Mouse (Mus musculus) thymus, adult 2 months (tissue): ENCODE data around the gene Topbp1.

ENCODE experiments used
- CTCF ChIP-seq: fragments of 200-500 bp; IDR thresholded peaks from 2 replicates; pipeline ENCODE4 v1.5.1; 2012; ENCODE audit warnings: mild to moderate bottlenecking, control low read depth, low read length, moderate library complexity, borderline replicate concordance; ENCODE audit not compliant: control insufficient read depth, poor library complexity, insufficient read depth; ENCODE audit errors: extremely low read depth
- POLR2A ChIP-seq: fragments of 200-500 bp; IDR thresholded peaks from 2 replicates; pipeline ENCODE4 v1.6.1; 2012; ENCODE audit warnings: mild to moderate bottlenecking, low read length, control low read depth, moderate library complexity; ENCODE audit not compliant: control insufficient read depth, poor library complexity, insufficient read depth; ENCODE audit errors: extremely low read depth

- no peak for TF ChIP-seq POLR2A
- TF ChIP-seq CTCF: no peak
Observed at GRCm38 (mm10) chr9:103376346-103377320, 71.6 kb downstream of the Topbp1 start.
